Mouse (Mus musculus) neutrophil, adult 83 days (primary cell): ENCODE results near the gene Krtap27-1. TPM values are rescaled to one million over a fixed set of nuclear protein-coding genes. Genes with fewer than 3 reads are reported as not detected.

Source experiments
- total RNA-seq, 2 experiments: library from RNA; stranded (reverse); gene quantifications; one replicate each; pipeline ENCODE4 v1.2.4; 2023

The Krtap27-1 gene
- total RNA-seq = not detected

DNA sequence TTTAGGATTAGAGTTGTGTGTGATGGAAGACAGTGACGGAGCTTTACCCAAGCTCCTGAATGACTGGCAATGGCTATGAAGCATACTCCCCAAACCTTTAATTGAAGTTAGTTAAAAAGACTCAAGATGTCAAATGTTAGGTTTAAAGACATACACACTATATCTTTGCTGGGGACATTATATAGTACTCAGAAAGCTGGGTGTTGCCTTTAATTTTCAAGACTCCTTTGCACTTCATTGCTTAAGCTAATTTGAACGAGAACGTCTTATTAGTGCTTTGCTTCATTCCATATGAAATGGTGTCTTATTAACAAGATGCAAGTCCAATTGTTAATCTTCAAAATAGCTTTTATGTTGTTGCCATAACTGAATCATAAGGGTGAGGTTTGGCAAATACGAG, at the start of gene Krtap27-1:
Gene Krtap27-1 (minus strand): TSS at position 101 of the 400 bp plus-strand sequence.

DNA sequence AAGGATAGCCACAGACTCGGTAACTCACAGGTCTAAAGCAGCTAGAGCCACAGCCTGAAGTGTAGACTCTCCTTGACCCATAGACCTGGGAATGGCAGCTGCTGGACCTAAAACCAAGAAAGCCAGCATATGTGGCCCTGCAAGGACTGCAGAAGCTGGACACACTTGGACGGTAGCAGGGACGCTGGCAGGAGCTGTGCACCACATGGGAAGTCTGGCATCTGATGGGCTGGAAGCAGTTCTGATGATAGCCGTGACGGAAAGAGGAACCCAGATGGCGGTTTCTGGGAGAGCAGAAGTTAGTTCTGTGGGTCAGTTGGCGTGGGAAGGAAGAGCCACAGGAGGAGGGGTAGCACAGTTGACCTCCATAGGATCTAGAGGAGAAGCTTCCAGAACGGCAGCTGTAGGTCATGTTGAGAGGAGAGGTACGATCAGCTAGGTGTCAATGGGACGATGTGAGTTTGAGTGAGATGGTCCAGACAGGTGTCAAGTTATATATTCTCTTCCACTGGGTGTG, 36.1 kb upstream of the Krtap27-1 start, which contains the start of gene 2310061N02Rik:
Gene 2310061N02Rik (minus strand): TSS at position 467 of the 517 bp plus-strand sequence.

DNA sequence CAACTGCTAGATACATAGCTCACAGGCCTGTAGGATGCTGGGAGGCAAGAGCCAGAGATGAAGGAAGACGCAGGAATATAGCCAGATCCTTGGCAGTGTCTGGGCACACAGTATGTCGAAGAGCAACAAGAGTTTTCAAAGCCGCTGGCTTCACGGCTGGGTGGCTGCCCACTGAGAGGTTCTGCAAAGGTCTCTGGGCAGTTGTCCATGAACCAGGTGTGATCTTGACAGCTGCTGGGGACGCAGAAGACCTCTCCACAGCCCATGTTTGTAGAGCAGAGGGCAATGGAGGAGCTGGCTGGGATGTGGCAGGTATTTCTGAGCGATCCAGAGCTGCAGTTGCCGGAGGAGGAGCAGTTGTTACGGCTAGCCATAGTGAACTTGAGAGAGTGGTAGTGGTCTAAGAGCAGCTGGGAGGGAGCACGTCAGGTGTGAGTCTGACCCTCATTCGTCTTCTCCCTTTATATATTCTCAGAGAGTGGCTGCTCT, 24.1 kb downstream of the Krtap27-1 start, which contains the start of gene Krtap26-1:
Gene Krtap26-1 (minus strand): TSS at position 439 of the 489 bp plus-strand sequence.

DNA sequence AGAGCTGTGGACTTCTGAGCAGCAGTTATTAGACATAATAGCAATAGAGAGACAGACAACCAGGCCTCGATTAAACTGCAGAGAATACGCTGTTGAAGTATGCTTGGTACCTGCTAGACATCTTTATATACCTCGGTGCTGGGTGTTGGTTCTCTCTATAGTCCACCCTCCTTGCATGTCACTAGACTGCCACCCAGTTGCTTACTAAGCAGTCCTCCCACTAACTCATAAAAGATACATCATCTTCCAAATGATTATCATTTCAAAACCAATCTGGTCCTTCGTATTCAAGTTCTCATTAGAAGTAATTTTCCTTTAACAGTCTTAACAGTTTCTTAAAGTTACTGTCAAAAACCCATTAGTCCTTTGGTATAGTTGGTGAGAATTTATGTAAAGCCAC, 43.9 kb downstream of the Krtap27-1 start, which contains the start of gene 2310079G19Rik:
Gene 2310079G19Rik (minus strand): TSS at position 101 of the 400 bp plus-strand sequence.

Other genes starting within 250 kb of the Krtap27-1 start
- not detected for gene Cldn17, start 164.7 kb downstream of the Krtap27-1 start, total RNA-seq
- gene Cldn8, start 108.5 kb downstream of the Krtap27-1 start, total RNA-seq = not detected
- gene Krtap24-1, start 59.4 kb downstream of the Krtap27-1 start, total RNA-seq = not detected
- not detected for gene 2310079G19Rik, start 44.0 kb downstream of the Krtap27-1 start, total RNA-seq
- gene Krtap26-1, start 23.9 kb downstream of the Krtap27-1 start, total RNA-seq = not detected
- not detected for gene 2310061N02Rik, start 36.3 kb upstream of the Krtap27-1 start, total RNA-seq
- not detected for gene Krtap13-1, start 57.2 kb upstream of the Krtap27-1 start, total RNA-seq
- gene Krtap13, start 80.0 kb upstream of the Krtap27-1 start, total RNA-seq = not detected
- not detected for gene 2310034C09Rik, start 87.2 kb upstream of the Krtap27-1 start, total RNA-seq
- gene 2310057N15Rik, start 102.5 kb upstream of the Krtap27-1 start, total RNA-seq = not detected
- not detected for gene Gm5965, start 106.2 kb upstream of the Krtap27-1 start, total RNA-seq
- gene Gm20741, start 140.5 kb upstream of the Krtap27-1 start, total RNA-seq = not detected
- not detected for gene Krtap15, start 148.5 kb upstream of the Krtap27-1 start, total RNA-seq
- gene Krtap14, start 154.5 kb upstream of the Krtap27-1 start, total RNA-seq = not detected
- not detected for gene Krtap19-1, start 197.7 kb upstream of the Krtap27-1 start, total RNA-seq
- not detected for gene Krtap19-2, start 202.6 kb upstream of the Krtap27-1 start, total RNA-seq
- gene Krtap19-3, start 206.4 kb upstream of the Krtap27-1 start, total RNA-seq = not detected
- not detected for gene Krtap19-4, start 213.4 kb upstream of the Krtap27-1 start, total RNA-seq
- not detected for gene Krtap19-5, start 224.8 kb upstream of the Krtap27-1 start, total RNA-seq